Mouse (Mus musculus) left cerebral cortex, adult 8-10 months (tissue): ENCODE measurements around the gene Rbm31y. TPM values are rescaled to one million over a fixed set of nuclear protein-coding genes. Genes with fewer than 3 reads are reported as not detected.
"Not testable (repeated sequence)": the region's sequence is repeated elsewhere in the genome, so short reads cannot be mapped to it uniquely, and the experiment has no call there.

Source experiments
- DNase-seq, 2 experiments: peaks; one replicate each; pipeline ENCODE4 v3.0.0; 2022; ENCODE audit warnings: low spot score in 2 of 2
- total RNA-seq, 4 experiments: library from RNA; stranded (reverse); gene quantifications; 2 replicates each; pipeline ENCODE4 v1.2.4; 2022

Gene Rbm31y
- not detected for total RNA-seq

GRCm38 (mm10) chrY:17400461-17400860 is at the start of gene Rbm31y:
Gene Rbm31y (plus strand): TSS chrY:17400761.
- DNase-seq, result not testable (repeated sequence)
